Mouse (Mus musculus) gastrocnemius, adult 8-10 months (tissue): ENCODE results near the gene Sipa1l3. TPM values are rescaled to one million over a fixed set of nuclear protein-coding genes. Genes with fewer than 3 reads are reported as not detected.

Experiments used
- DNase-seq, 2 experiments: peaks; one replicate each; pipeline ENCODE4 v3.0.0; 2022; ENCODE audit warnings: low spot score in 2 of 2
- total RNA-seq, 4 experiments: library from RNA; stranded (reverse); gene quantifications; 2 replicates each; pipeline ENCODE4 v1.2.4; 2022

Sipa1l3 gene
- 1 to 10 TPM; 5.3 to 7.0 (median 6.2) TPM for total RNA-seq

- peak; percentile 94 to 95 for DNase-seq
Observed at GRCm38 (mm10) chr7:29518421-29519210, at the start of gene Sipa1l3. Sipa1l3 (minus strand) TSS chr7:29518641.

- no peak for DNase-seq
Observed at GRCm38 (mm10) chr7:29563006-29563405, 44.6 kb upstream of the Sipa1l3 start.

GRCm38 (mm10) chr7:29561046-29561445 is 42.6 kb upstream of the Sipa1l3 start:
- DNase-seq = no peak

- no peak for DNase-seq
Observed at GRCm38 (mm10) chr7:29559290-29559689, 40.8 kb upstream of the Sipa1l3 start.

GRCm38 (mm10) chr7:29558744-29559143 is 40.3 kb upstream of the Sipa1l3 start:
- DNase-seq = no peak

- DNase-seq = no peak
Observed at GRCm38 (mm10) chr7:29556283-29556682, 37.8 kb upstream of the Sipa1l3 start.

GRCm38 (mm10) chr7:29555521-29555920 is 37.1 kb upstream of the Sipa1l3 start:
- DNase-seq = no peak

GRCm38 (mm10) chr7:29555051-29555450 is 36.6 kb upstream of the Sipa1l3 start:
- no peak for DNase-seq

- DNase-seq = no peak
Observed at GRCm38 (mm10) chr7:29550691-29551090, 32.2 kb upstream of the Sipa1l3 start.

- no peak for DNase-seq
Observed at GRCm38 (mm10) chr7:29541608-29542007, 23.2 kb upstream of the Sipa1l3 start.

GRCm38 (mm10) chr7:29541186-29541585 is 22.7 kb upstream of the Sipa1l3 start:
- no peak for DNase-seq

GRCm38 (mm10) chr7:29540631-29541030 is 22.2 kb upstream of the Sipa1l3 start:
- no peak for DNase-seq

GRCm38 (mm10) chr7:29523700-29524099 is 5.3 kb upstream of the Sipa1l3 start:
- DNase-seq = peak; percentile 44 to 51

- peak; percentile 68 to 73 for DNase-seq
Observed at GRCm38 (mm10) chr7:29521841-29522575, 3.6 kb upstream of the Sipa1l3 start.

GRCm38 (mm10) chr7:29521365-29521764 is 2.9 kb upstream of the Sipa1l3 start:
- no peak for DNase-seq

- no peak for DNase-seq
Observed at GRCm38 (mm10) chr7:29520794-29521193, 2.4 kb upstream of the Sipa1l3 start.

GRCm38 (mm10) chr7:29519211-29519550 is 740 bp upstream of the Sipa1l3 start:
- no peak for DNase-seq

GRCm38 (mm10) chr7:29518054-29518420 is 404 bp downstream of the Sipa1l3 start:
- no peak for DNase-seq

- DNase-seq = no peak
Observed at GRCm38 (mm10) chr7:29517178-29517577, 1.3 kb downstream of the Sipa1l3 start.

- DNase-seq = no peak
Observed at GRCm38 (mm10) chr7:29515652-29516051, 2.8 kb downstream of the Sipa1l3 start.

GRCm38 (mm10) chr7:29512729-29513128 is 5.7 kb downstream of the Sipa1l3 start:
- no peak for DNase-seq

GRCm38 (mm10) chr7:29511598-29512275 is 6.7 kb downstream of the Sipa1l3 start:
- no peak for DNase-seq
